Mouse (Mus musculus) cerebellum, adult 2 months (tissue): ENCODE data around the gene D1Ertd622e. TPM values are rescaled to one million over a fixed set of nuclear protein-coding genes. Genes with fewer than 3 reads are reported as not detected.
A peak's percentile ranks its signal among the peaks of the same experiment; 100 is the strongest.

Experiments
- DNase-seq, 2 experiments: peaks; one replicate each; pipeline ENCODE4 v3.0.0; 2021
- H3K27ac ChIP-seq: fragments of 200-500 bp; 2 replicates; pipeline ENCODE4 v1.5.1; 2012; ENCODE audit warnings: low read length, control low read depth, inconsistent platforms; ENCODE audit not compliant: insufficient read depth
- H3K27me3 ChIP-seq: fragments of 200-500 bp; 2 replicates; pipeline ENCODE4 v1.6.1; 2012; ENCODE audit warnings: inconsistent platforms, mild to moderate bottlenecking, low read length, moderate library complexity; ENCODE audit not compliant: control insufficient read depth, insufficient read depth
- H3K4me1 ChIP-seq: fragments of 200-500 bp; 2 replicates; pipeline ENCODE4 v1.6.1; 2011; ENCODE audit warnings: low read length; ENCODE audit not compliant: control insufficient read depth, insufficient read depth
- H3K4me3 ChIP-seq: fragments of 200-500 bp; replicated peaks from 2 replicates; pipeline ENCODE3; 2011; ENCODE audit warnings: mild to moderate bottlenecking, low read depth, low read length, control low read depth; ENCODE audit not compliant: insufficient read depth
- CTCF ChIP-seq: fragments of 200-500 bp; IDR thresholded peaks from 2 replicates; pipeline ENCODE4 v1.5.1; 2011; ENCODE audit warnings: low read depth, mild to moderate bottlenecking, control low read depth, low read length, moderate library complexity, borderline replicate concordance; ENCODE audit not compliant: insufficient read depth
- POLR2A ChIP-seq: fragments of 200-500 bp; IDR thresholded peaks from 2 replicates; pipeline ENCODE4 v1.6.1; 2011; ENCODE audit warnings: low read length, control low read depth, borderline replicate concordance; ENCODE audit not compliant: insufficient read depth
- WGBS: fragments of 180-500 bp; shearing (Covaris S2); methylation state at CpG from one replicate; pipeline ENCODE4 v1.1.7; 2018; 5-methylcytosine and 5-hydroxymethylcytosine counted together
- polyA plus RNA-seq: library from polyadenylated mRNA; depleted of rRNA; stranded (reverse); fragments of >200 nt; gene quantifications from 2 replicates; pipeline ENCODE4 v1.2.3, GENCODE M21; 2012

The D1Ertd622e gene
- polyA plus RNA-seq, 1 experiment = 49.7 TPM

GRCm38 (mm10) chr1:97676526-97677177 lies 14.8 kb upstream of the D1Ertd622e start:
- H3K4me1 ChIP-seq = no peaks in the 10 kb centered on the region
- 80% methylated on average over 4 of the region's 4 CpGs for WGBS

GRCm38 (mm10) chr1:97676115-97676514 lies 14.2 kb upstream of the D1Ertd622e start:
- Histone ChIP-seq H3K27ac (no peak overlapping the region), H3K4me1 (no peaks in the 10 kb centered on the region), H3K27me3 (no peaks in the 10 kb centered on the region), H3K4me3 (no peak overlapping the region)
- DNase-seq = no peak
- 58% methylated on average over 2 of the region's 2 CpGs for WGBS
- TF ChIP-seq POLR2A = no peak
- no peak for TF ChIP-seq CTCF

More at GRCm38 (mm10) chr1:97676526-97677177, 14.8 kb upstream of the D1Ertd622e start:
- no peak for TF ChIP-seq POLR2A
- TF ChIP-seq CTCF = no peak
- no peaks in the 10 kb centered on the region for H3K27me3 ChIP-seq
- DNase-seq = no peak
- H3K4me3 ChIP-seq = no peak overlapping the region
- no peak overlapping the region for H3K27ac ChIP-seq

- TF ChIP-seq CTCF = no peak
- no peak for TF ChIP-seq POLR2A
- Histone ChIP-seq H3K27me3 (no peaks in the 10 kb centered on the region), H3K4me3 (no peak overlapping the region), H3K27ac (no peak overlapping the region), H3K4me1 (no peaks in the 10 kb centered on the region)
- DNase-seq = no peak
- WGBS = 71% methylated on average over 2 of the region's 2 CpGs
Observed at GRCm38 (mm10) chr1:97672849-97673248, 11.0 kb upstream of the D1Ertd622e start.

- Histone ChIP-seq H3K4me1 (no peaks in the 10 kb centered on the region), H3K27ac (no peak overlapping the region), H3K4me3 (no peak overlapping the region), H3K27me3 (no peaks in the 10 kb centered on the region)
- TF ChIP-seq CTCF (no peak), POLR2A (no peak)
- WGBS = 100% methylated on average over 1 of the region's 1 CpGs
- DNase-seq = no peak
Observed at GRCm38 (mm10) chr1:97667288-97667687, 5.4 kb upstream of the D1Ertd622e start.

GRCm38 (mm10) chr1:97662324-97662723 lies 450 bp upstream of the D1Ertd622e start:
- peak overlapping the region; percentile 39; the same call in 1 of the 2 replicates for H3K27ac ChIP-seq
- peak in 1 of 2 experiments; percentile 30 for DNase-seq
- H3K4me3 ChIP-seq = peak overlapping the region; percentile 63
- peaks cover 5% of the 10 kb centered on the region for H3K4me1 ChIP-seq
- 10% methylated on average over 7 of the region's 7 CpGs for WGBS
- H3K27me3 ChIP-seq = no peaks in the 10 kb centered on the region
- TF ChIP-seq POLR2A (no peak), CTCF (no peak)

GRCm38 (mm10) chr1:97660687-97661405 lies 1.0 kb downstream of the D1Ertd622e start:
- Histone ChIP-seq H3K4me1 (peaks cover 7% of the 10 kb centered on the region), H3K27me3 (no peaks in the 10 kb centered on the region), H3K4me3 (peak overlapping the region; percentile 74), H3K27ac (peak overlapping the region; percentile 77)
- no peak for TF ChIP-seq POLR2A
- TF ChIP-seq CTCF = peak; percentile 13; the same call in 1 of the 2 replicates
- WGBS = 1% methylated on average over 91 of the region's 93 CpGs
- peak; percentile 83 to 85 for DNase-seq

- peaks cover 7% of the 10 kb centered on the region for H3K4me1 ChIP-seq
- WGBS = 70% methylated on average over 7 of the region's 7 CpGs
- no peak overlapping the region for H3K27ac ChIP-seq
- no peak for TF ChIP-seq POLR2A
- no peak for TF ChIP-seq CTCF
- no peak overlapping the region for H3K4me3 ChIP-seq
- no peak for DNase-seq
- H3K27me3 ChIP-seq = no peaks in the 10 kb centered on the region
Observed at GRCm38 (mm10) chr1:97659405-97659804, 2.5 kb downstream of the D1Ertd622e start.
